Mouse (Mus musculus) neural tube, embryonic 15.5 days (tissue): Measurements from ENCODE around the gene Gm15319. TPM values are rescaled to one million over a fixed set of nuclear protein-coding genes. Genes with fewer than 3 reads are reported as not detected.
"Not testable (repeated sequence)": the region's sequence is repeated elsewhere in the genome, so short reads cannot be mapped to it uniquely, and the experiment has no call there.

Experiments used
- ATAC-seq: fragments of 200-750 bp; cut with Nextera tagmentation; 2 replicates; pipeline ENCODE4 v1.8.0; 2017; ENCODE audit warnings: mild to moderate bottlenecking, moderate TSS enrichment, moderate library complexity; ENCODE audit not compliant: low FRiP score
- H3K27ac ChIP-seq: fragments of 300-500 bp; sonication (generic); replicated peaks from 2 replicates; pipeline ENCODE4 v1.5.1; 2015; ENCODE audit warnings: mild to moderate bottlenecking, inconsistent platforms
- H3K27me3 ChIP-seq: fragments of 300-500 bp; sonication (generic); replicated peaks from 2 replicates; pipeline ENCODE4 v1.6.1; 2015; ENCODE audit warnings: inconsistent platforms
- H3K36me3 ChIP-seq: fragments of 300-500 bp; sonication (generic); 2 replicates; pipeline ENCODE4 v1.6.1; 2015; ENCODE audit warnings: inconsistent platforms
- H3K4me1 ChIP-seq: fragments of 300-500 bp; sonication (generic); 2 replicates; pipeline ENCODE4 v1.6.1; 2015; ENCODE audit warnings: inconsistent platforms
- H3K4me2 ChIP-seq: fragments of 300-500 bp; sonication (generic); 2 replicates; pipeline ENCODE4 v1.6.1; 2015; ENCODE audit warnings: inconsistent platforms, mild to moderate bottlenecking, moderate library complexity
- H3K4me3 ChIP-seq: fragments of 300-500 bp; sonication (generic); replicated peaks from 2 replicates; pipeline ENCODE4 v1.5.1; 2015; ENCODE audit warnings: mild to moderate bottlenecking, inconsistent platforms
- H3K9ac ChIP-seq: fragments of 300-500 bp; sonication (generic); replicated peaks from 2 replicates; pipeline ENCODE4 v1.6.1; 2015; ENCODE audit warnings: mild to moderate bottlenecking, inconsistent platforms
- H3K9me3 ChIP-seq: fragments of 300-500 bp; sonication (generic); replicated peaks from 2 replicates; pipeline ENCODE4 v1.6.1; 2016; ENCODE audit warnings: inconsistent platforms
- WGBS: fragments of 180-500 bp; shearing (Covaris S2); methylation state at CpG from one replicate; pipeline ENCODE4 v1.1.7; 2015; ENCODE audit warnings: mixed read lengths; 5-methylcytosine and 5-hydroxymethylcytosine counted together
- polyA plus RNA-seq: library from polyadenylated mRNA; unstranded; fragments of >200 nt; fragmentation: Nextera tagmentation; extraction: Ambion mirVana; gene quantifications from 2 replicates; pipeline ENCODE4 v1.2.1, GENCODE M21; 2015

Gene Gm15319
- polyA plus RNA-seq, 1 experiment from 2014 or later = 0.27 TPM

GRCm38 (mm10) chr8:20294826-20295225 lies 68.2 kb downstream of the Gm15319 start:
- not testable (repeated sequence) for H3K4me2 ChIP-seq, ATAC-seq, H3K27me3 ChIP-seq, H3K36me3 ChIP-seq, H3K9me3 ChIP-seq, H3K4me3 ChIP-seq, H3K9ac ChIP-seq, H3K4me1 ChIP-seq, H3K27ac ChIP-seq
- WGBS = 92% methylated on average over 4 of the region's 4 CpGs

GRCm38 (mm10) chr8:20293966-20294365 lies 69.0 kb downstream of the Gm15319 start:
- ATAC-seq, H3K36me3 ChIP-seq, H3K4me2 ChIP-seq, H3K9me3 ChIP-seq, H3K27me3 ChIP-seq, H3K4me3 ChIP-seq, H3K4me1 ChIP-seq, H3K27ac ChIP-seq, H3K9ac ChIP-seq: not testable (repeated sequence)

GRCm38 (mm10) chr8:20290015-20290414 lies 73.0 kb downstream of the Gm15319 start:
- not testable (repeated sequence) for H3K4me3 ChIP-seq, H3K27me3 ChIP-seq, ATAC-seq, H3K36me3 ChIP-seq, H3K4me2 ChIP-seq, H3K9ac ChIP-seq, H3K4me1 ChIP-seq, H3K9me3 ChIP-seq, H3K27ac ChIP-seq
- WGBS = 83% methylated on average over 5 of the region's 8 CpGs

GRCm38 (mm10) chr8:20288878-20289277 lies 74.1 kb downstream of the Gm15319 start:
- WGBS = 96% methylated on average over 2 of the region's 3 CpGs
- not testable (repeated sequence) for H3K36me3 ChIP-seq, ATAC-seq, H3K9ac ChIP-seq, H3K9me3 ChIP-seq, H3K4me3 ChIP-seq, H3K27ac ChIP-seq, H3K4me2 ChIP-seq, H3K27me3 ChIP-seq, H3K4me1 ChIP-seq

- not testable (repeated sequence) for H3K9ac ChIP-seq, H3K9me3 ChIP-seq, H3K4me2 ChIP-seq, H3K4me3 ChIP-seq, ATAC-seq, H3K27me3 ChIP-seq, H3K4me1 ChIP-seq, H3K36me3 ChIP-seq, H3K27ac ChIP-seq
- 94% methylated on average over 3 of the region's 3 CpGs for WGBS
Measured at GRCm38 (mm10) chr8:20287706-20288105, 75.3 kb downstream of the Gm15319 start.
